Mouse (Mus musculus): ENCODE data around the gene Syne1. TPM values are rescaled to one million over a fixed set of nuclear protein-coding genes. Genes with fewer than 3 reads are reported as not detected.

Gene Syne1
- polyA plus RNA-seq, 1 experiment from 2014 or later = 7.5 TPM

DNA sequence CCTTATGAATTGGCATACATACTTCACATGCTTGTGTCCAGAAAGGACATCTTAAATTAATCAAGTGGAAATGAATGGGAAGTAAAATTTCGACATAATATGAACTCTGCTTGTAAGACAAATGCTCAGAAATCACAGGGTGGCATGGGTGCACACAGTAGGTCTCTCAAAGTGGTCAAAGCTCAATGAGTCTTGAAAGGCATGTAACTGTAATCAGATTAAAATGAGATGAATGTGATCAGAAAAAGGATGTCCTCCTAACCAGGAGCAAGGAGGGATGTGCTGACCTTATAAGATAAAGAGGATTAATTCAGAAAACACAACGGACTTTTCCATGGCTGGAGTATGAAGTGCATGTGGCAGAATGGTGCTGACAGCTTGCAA is 453.5 kb downstream of the Syne1 start:
- no peak for ATAC-seq
- H3K4me1 ChIP-seq (replicated peaks) = no peaks in the 10 kb centered on the region
- WGBS = 62% methylated on average over 2 of the region's 2 CpGs
- H3K9me3 ChIP-seq = no peaks in the 10 kb centered on the region
- H3K9ac ChIP-seq (replicated peaks) = no peak overlapping the region
- H3K4me2 ChIP-seq (replicated peaks) = no peak overlapping the region
- H3K27me3 ChIP-seq = no peaks in the 10 kb centered on the region
- peaks cover 11% of the 10 kb centered on the region for H3K36me3 ChIP-seq
- H3K4me3 ChIP-seq (replicated peaks) = no peak overlapping the region
- no peak overlapping the region for H3K27ac ChIP-seq

DNA sequence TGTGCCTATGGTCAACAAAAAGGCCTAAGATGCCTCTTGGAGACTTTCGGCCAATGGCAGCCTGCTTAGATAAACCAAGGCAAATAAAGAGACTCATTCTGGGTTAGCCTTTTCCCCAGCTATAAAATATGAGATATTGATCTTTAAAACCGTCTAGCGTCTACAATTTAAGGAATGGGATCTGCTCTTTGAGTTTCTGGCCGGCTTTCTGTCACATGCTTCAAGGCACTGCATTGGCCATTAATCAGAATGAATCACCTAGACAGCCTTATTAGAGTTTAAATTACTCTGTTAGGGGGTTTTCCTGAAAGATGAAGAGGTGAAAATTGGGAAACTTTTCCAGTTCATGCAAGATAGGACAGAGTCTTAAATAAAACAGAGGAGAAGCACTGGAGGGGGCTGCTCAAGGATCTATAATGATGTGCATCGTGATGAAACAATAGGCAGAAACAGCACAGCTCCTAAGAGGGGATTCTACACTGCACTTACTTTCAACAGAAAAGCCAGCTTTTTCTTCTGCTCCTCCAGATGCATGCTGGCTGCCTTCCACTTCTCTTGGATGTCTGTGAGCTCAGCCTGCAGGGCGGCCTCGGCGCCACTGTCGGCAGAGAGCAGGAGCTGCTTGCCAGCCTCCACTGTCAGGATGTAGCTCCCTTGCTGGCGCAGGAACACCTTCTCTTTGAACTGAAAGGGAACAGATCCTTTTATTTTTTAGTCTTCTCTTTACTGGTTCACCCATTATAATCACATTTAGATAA is 454.1 kb downstream of the Syne1 start:
- 81% methylated on average over 10 of the region's 10 CpGs for WGBS
- no peak for ATAC-seq

DNA sequence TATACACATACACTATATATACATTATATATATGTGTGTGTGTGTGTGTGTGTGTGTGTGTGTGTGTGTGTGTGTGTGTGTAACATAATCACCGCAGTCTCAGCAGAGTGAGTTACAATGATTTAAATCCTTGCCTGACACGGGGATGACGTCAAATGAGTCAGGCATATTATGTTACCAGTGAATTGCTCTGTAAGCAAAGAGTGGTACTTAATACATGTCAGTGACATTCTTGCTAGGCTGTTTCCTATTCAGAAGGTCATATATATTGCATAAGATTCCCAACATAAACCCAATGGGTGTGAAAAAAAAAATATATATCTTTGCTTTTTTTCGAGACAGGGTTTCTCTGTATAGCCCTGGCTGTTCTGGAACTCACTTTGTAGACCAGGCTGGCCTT is 462.1 kb downstream of the Syne1 start:
- H3K27me3 ChIP-seq = no peaks in the 10 kb centered on the region
- no peak for ATAC-seq
- 92% methylated on average over 4 of the region's 4 CpGs for WGBS

More for the DNA sequence above, 454.1 kb downstream of the Syne1 start:
- Histone ChIP-seq H3K27me3 (no peaks in the 10 kb centered on the region), H3K4me2 (replicated peaks) (no peak overlapping the region), H3K27ac (no peak overlapping the region), H3K36me3 (peaks cover 11% of the 10 kb centered on the region), H3K9me3 (no peaks in the 10 kb centered on the region), H3K9ac (replicated peaks) (no peak overlapping the region), H3K4me1 (replicated peaks) (no peaks in the 10 kb centered on the region), H3K4me3 (replicated peaks) (no peak overlapping the region)

DNA sequence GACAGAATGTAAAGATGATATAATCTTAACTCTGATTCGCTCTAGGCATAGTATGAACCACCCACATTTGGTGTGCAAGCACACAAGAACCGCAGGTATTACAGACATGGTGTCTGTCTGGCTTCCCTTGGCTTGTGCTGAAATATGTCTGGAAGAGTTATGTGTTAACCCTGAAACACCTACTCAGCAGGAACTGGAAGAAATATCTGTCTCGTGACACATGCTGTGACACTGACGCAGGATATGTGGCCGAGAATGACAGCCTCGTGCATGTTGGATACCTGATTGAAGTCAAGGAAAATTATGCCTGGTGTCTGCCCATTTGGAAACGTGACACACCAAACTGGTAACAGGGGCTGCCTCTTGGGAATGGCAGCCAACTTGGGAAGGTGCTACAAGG is 463.9 kb downstream of the Syne1 start:
- Histone ChIP-seq H3K4me1 (replicated peaks) (no peaks in the 10 kb centered on the region), H3K27ac (no peak overlapping the region), H3K4me3 (replicated peaks) (no peak overlapping the region), H3K4me2 (replicated peaks) (no peak overlapping the region), H3K9ac (replicated peaks) (no peak overlapping the region), H3K9me3 (no peaks in the 10 kb centered on the region), H3K27me3 (no peaks in the 10 kb centered on the region), H3K36me3 (no peaks in the 10 kb centered on the region)
- ATAC-seq = no peak
- WGBS = 89% methylated on average over 7 of the region's 7 CpGs

More for the DNA sequence above, 462.1 kb downstream of the Syne1 start:
- Histone ChIP-seq H3K9ac (replicated peaks) (no peak overlapping the region), H3K4me3 (replicated peaks) (no peak overlapping the region), H3K4me1 (replicated peaks) (no peaks in the 10 kb centered on the region), H3K9me3 (no peaks in the 10 kb centered on the region), H3K4me2 (replicated peaks) (no peak overlapping the region), H3K27ac (no peak overlapping the region), H3K36me3 (no peaks in the 10 kb centered on the region)

DNA sequence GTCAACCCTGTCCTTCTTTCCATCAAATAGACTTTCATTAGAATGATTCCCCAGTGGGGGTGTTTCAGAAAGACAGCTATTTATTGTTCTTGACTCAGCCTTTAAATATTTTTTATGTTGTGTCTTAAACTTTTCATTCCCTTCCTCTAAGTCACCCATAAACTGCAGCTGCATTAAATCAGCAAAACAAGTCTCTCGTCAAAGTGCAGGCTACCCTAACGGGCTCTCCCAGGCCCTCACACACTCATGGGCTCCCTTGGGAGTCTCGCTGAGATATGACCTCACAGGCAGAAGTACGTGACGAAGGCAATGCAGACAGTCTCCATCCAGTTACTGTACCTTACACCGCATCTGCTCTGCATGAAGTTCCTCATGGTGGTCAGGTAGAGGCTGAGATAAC is 465.0 kb downstream of the Syne1 start:
- no peak overlapping the region for H3K4me3 ChIP-seq (replicated peaks)
- no peak overlapping the region for H3K4me2 ChIP-seq (replicated peaks)
- no peak for ATAC-seq
- H3K27ac ChIP-seq = no peak overlapping the region
- no peaks in the 10 kb centered on the region for H3K36me3 ChIP-seq
- no peaks in the 10 kb centered on the region for H3K27me3 ChIP-seq
- H3K9ac ChIP-seq (replicated peaks) = no peak overlapping the region
- WGBS = 86% methylated on average over 6 of the region's 6 CpGs
- H3K4me1 ChIP-seq (replicated peaks) = no peaks in the 10 kb centered on the region
- no peaks in the 10 kb centered on the region for H3K9me3 ChIP-seq

DNA sequence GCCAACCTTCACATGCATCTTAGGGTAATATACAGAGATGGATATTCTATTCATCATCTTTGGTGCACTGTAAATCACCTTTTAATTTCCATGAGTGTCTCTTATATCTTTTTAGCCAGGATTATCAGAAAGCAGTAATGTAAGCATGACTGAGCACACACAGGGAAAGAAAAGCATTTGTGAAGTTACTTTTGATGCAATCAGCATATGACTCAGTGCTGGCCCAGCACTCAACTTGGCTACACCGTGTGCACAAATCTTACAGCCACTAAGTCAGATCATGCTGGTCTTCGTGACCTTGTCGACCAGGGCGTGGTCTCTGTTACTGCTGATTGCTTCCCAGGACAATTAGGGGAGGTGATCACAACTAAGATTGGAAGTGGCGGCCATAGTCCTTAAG is 465.5 kb downstream of the Syne1 start:
- Histone ChIP-seq H3K4me2 (replicated peaks) (no peak overlapping the region), H3K36me3 (no peaks in the 10 kb centered on the region), H3K4me1 (replicated peaks) (no peaks in the 10 kb centered on the region), H3K27ac (no peak overlapping the region), H3K4me3 (replicated peaks) (no peak overlapping the region), H3K27me3 (no peaks in the 10 kb centered on the region), H3K9me3 (no peaks in the 10 kb centered on the region), H3K9ac (replicated peaks) (no peak overlapping the region)
- no peak for ATAC-seq
- 91% methylated on average over 5 of the region's 5 CpGs for WGBS

DNA sequence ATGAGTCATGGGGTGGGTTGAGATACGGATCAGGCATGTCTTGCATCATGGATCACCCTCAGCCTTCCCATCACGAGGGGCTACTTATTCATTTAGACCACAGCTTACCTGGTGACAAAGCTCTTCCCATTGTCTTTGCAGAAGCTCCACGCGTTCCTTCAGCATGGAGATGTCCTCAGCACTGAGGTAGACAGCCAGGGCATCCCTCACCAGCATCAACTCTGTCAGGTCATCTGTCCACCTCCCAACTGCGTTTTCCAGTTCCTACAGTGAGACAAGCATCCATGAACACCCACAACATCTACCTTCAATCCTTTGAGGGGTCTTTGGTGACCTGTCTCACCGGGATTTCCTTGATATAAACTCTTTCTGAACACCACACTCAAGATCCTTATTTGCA is 467.6 kb downstream of the Syne1 start:
- no peak overlapping the region for H3K9ac ChIP-seq (replicated peaks)
- H3K27me3 ChIP-seq = no peaks in the 10 kb centered on the region
- H3K9me3 ChIP-seq = no peaks in the 10 kb centered on the region
- no peaks in the 10 kb centered on the region for H3K36me3 ChIP-seq
- no peak overlapping the region for H3K4me3 ChIP-seq (replicated peaks)
- H3K4me1 ChIP-seq (replicated peaks) = no peaks in the 10 kb centered on the region
- no peak overlapping the region for H3K4me2 ChIP-seq (replicated peaks)
- 82% methylated on average over 6 of the region's 6 CpGs for WGBS
- H3K27ac ChIP-seq = no peak overlapping the region
- ATAC-seq = no peak

DNA sequence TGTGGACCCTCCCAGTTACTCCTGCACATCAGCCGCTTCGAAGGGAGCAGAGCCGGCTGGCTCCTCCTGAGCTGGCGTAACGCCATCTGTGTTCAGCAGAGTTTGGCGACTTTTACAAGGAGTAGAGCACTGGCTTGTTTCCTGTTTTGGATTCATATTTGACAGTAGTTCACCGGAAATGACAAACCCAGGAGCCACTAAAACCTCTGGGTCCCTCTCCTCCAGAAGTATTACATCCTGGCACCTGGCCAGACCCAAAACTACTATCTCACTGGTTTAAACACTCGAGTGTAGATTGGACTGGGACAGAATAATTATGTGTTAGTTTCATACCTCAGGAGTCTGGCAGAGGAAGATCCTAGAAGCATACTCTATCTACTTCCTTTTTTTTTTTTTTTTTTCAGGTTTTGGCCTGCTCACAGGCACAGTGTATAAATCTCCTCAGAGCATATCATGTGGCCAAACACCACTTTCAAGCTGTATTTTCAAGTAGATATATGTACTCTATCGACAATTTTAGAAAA is 471.3 kb downstream of the Syne1 start:
- Histone ChIP-seq H3K4me3 (replicated peaks) (no peak overlapping the region), H3K9me3 (no peaks in the 10 kb centered on the region), H3K27ac (no peak overlapping the region), H3K4me1 (replicated peaks) (no peaks in the 10 kb centered on the region), H3K9ac (replicated peaks) (no peak overlapping the region), H3K4me2 (replicated peaks) (no peak overlapping the region), H3K27me3 (no peaks in the 10 kb centered on the region), H3K36me3 (no peaks in the 10 kb centered on the region)
- no peak for ATAC-seq
- 81% methylated on average over 9 of the region's 9 CpGs for WGBS

DNA sequence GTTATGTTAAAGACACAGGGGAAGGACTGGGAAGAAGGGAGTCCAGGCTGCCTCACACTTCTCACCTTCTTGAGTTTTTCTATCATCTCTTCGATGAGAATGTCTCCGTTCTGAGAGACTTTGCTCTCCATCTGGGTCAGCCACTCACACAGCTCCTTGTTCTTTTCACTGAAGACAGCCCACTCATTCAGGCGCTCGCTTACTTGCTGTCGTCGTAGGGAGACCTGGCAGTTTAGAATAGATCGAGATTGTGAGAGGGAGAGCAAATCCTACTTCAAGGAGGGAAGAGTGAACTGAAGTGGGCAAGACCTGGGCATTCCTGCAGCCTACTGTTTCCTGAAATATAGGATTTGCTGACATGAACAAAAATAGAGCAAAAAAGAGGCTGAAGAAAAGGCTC is 475.6 kb downstream of the Syne1 start:
- no peak for ATAC-seq
- H3K4me3 ChIP-seq (replicated peaks) = no peak overlapping the region
- no peaks in the 10 kb centered on the region for H3K9me3 ChIP-seq
- no peak overlapping the region for H3K4me2 ChIP-seq (replicated peaks)
- no peak overlapping the region for H3K27ac ChIP-seq
- no peaks in the 10 kb centered on the region for H3K36me3 ChIP-seq
- no peak overlapping the region for H3K9ac ChIP-seq (replicated peaks)
- WGBS = 88% methylated on average over 7 of the region's 7 CpGs
- H3K27me3 ChIP-seq = no peaks in the 10 kb centered on the region
- H3K4me1 ChIP-seq (replicated peaks) = no peaks in the 10 kb centered on the region

DNA sequence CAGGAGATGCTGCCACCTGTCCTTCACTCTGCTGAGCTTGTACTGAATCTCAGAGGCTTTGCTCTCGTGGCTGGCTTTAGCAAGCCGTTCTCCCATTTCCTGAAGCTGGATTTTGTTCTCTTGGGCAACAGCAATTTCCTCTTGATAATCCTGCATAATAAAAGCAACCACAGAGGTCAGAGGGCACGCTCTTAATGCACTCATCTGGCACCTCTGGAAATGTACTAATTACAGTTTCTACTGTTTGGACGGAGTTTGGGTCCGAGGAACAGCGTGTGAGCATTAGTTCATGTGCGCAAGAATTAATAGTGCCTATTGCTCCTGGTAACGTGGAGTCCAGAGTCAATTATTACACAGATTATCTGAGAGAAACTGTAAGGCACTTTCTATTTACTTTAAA is 479.2 kb downstream of the Syne1 start:
- 87% methylated on average over 8 of the region's 8 CpGs for WGBS

DNA sequence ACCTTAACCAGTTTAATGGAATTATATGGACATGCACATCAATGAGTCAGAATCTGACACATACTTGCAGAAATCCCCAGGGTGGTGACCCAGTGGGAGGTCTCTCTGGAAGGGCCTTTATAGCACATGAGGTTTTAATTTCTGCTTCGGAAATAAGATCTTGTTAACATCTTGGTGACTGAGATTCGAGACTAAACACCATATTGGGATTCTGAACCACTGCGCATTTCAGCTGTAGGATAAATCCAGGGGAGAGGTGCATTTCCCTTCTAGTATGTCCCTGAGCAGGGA is 480.4 kb downstream of the Syne1 start:
- Histone ChIP-seq H3K36me3 (no peaks in the 10 kb centered on the region), H3K4me1 (replicated peaks) (no peaks in the 10 kb centered on the region), H3K4me3 (replicated peaks) (no peak overlapping the region), H3K4me2 (replicated peaks) (no peak overlapping the region), H3K9me3 (no peaks in the 10 kb centered on the region), H3K27me3 (no peaks in the 10 kb centered on the region), H3K27ac (no peak overlapping the region), H3K9ac (replicated peaks) (no peak overlapping the region)
- WGBS = 79% methylated on average over 3 of the region's 3 CpGs
- no peak for ATAC-seq

More for the DNA sequence above, 479.2 kb downstream of the Syne1 start:
- Histone ChIP-seq H3K27ac (no peak overlapping the region), H3K36me3 (no peaks in the 10 kb centered on the region), H3K9ac (replicated peaks) (no peak overlapping the region), H3K9me3 (no peaks in the 10 kb centered on the region), H3K4me3 (replicated peaks) (no peak overlapping the region), H3K4me1 (replicated peaks) (no peaks in the 10 kb centered on the region), H3K4me2 (replicated peaks) (no peak overlapping the region), H3K27me3 (no peaks in the 10 kb centered on the region)
- no peak for ATAC-seq

DNA sequence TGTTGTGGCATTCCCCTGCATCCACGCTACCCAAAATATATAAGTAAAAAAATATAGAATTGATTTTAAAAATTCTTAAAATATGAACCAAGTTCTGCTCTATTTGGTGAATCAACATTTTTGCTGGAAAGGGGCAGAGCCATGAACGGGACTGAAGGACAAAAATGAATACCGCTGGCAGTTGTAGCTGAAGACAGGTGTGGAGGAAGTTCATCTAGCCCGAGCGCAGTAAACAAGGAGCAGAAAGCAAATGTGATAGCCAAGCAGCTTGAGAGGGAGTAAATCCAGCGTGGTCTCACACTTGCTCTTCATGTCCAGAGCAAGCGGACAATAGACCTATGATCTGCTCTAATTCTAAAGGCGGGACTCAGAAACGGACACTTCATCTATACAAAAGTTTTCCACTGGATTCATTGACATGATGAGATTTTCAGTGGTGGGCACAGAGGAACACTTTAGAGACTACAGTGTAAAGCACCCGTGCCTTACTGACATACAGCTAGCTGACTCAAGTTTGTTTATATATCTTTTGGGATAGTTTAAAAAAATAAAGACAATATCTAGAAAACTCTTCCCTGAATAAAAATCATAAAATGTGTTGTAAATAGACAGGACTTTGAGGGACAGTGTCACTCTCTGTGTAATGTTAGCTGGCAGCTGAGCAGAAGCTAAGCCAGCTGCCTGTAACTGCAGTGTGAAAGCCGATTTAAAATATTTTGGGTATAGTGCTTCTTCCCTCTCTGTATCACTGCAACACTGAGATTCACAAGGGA is 480.9 kb downstream of the Syne1 start:
- no peak for ATAC-seq
- Histone ChIP-seq H3K4me1 (replicated peaks) (no peaks in the 10 kb centered on the region), H3K4me3 (replicated peaks) (no peak overlapping the region), H3K36me3 (no peaks in the 10 kb centered on the region), H3K9ac (replicated peaks) (no peak overlapping the region), H3K4me2 (replicated peaks) (no peak overlapping the region), H3K27ac (no peak overlapping the region), H3K27me3 (no peaks in the 10 kb centered on the region), H3K9me3 (no peaks in the 10 kb centered on the region)
- WGBS = 89% methylated on average over 11 of the region's 11 CpGs
